Comparison of ENCODE assay signal across 8 mouse cellular contexts in the genomic region with DNA sequence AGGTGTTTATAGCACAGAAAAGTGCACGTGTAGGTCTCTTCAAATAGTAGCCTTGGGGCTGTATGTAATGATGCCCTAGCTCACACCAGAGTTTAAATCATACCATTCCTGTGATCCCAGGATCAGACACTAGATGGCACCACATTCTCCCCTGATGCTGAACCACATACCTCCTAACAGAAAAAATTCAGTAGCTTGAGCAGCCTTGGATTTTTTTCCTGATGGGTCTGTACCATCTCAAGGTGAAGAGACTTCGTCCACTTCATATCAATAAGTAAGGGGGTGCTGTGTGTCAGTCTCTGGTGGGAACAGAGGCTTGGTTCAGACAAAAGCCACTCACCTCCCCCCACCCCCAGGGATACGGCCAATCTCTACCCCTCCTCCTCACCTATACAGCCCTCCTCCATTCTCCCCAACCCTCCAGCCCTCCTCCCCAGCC. TPM values are rescaled to one million over a fixed set of nuclear protein-coding genes. Genes with fewer than 3 reads are reported as not detected.
DNase-seq lines count a peak whose midpoint lies in the region; ATAC-seq and TF ChIP-seq lines count a peak whose summit lies in the region.

No protein-coding gene starts in this region.

- no peak overlapping the region for H3K4me3 ChIP-seq in forebrain, embryonic 13.5 days
- H3K4me3 ChIP-seq in hindbrain, embryonic 13.5 days: no peak overlapping the region
- H3K4me3 ChIP-seq in lung, embryonic 15.5 days: no peak overlapping the region

- CTCF ChIA-PET in Patski (lab: Charles Lee): interaction anchor here (0.7 to 3.1 kb wide), 28 partner anchors 9 to 695 kb away, joined by 3 to 21 read pairs (median 5); no protein-coding TSS in a partner anchor

- peaks cover 3% of the 10 kb centered on the region; the same call in 1 of the 2 replicates for H3K4me1 ChIP-seq in forebrain, embryonic 13.5 days
- H3K4me1 ChIP-seq in hindbrain, embryonic 13.5 days (replicated peaks): no peaks in the 10 kb centered on the region; the same call in 1 of the 2 replicates
- peaks cover 6% of the 10 kb centered on the region for H3K4me1 ChIP-seq in lung, embryonic 15.5 days

- no peak for ATAC-seq in Patski
- peak; percentile 60 for ATAC-seq in cerebellum, adult (ENCODE audit: insufficient number of reproducible peaks, low FRiP score, low TSS enrichment)
- peak; percentile 86 for ATAC-seq in forebrain, embryonic 13.5 days
- peak; percentile 73 for ATAC-seq in hindbrain, embryonic 13.5 days (ENCODE audit: low FRiP score)
- peak; percentile 47 for ATAC-seq in lung, embryonic 15.5 days (ENCODE audit: borderline replicate concordance, extremely low read depth, low FRiP score, low TSS enrichment)

- no peaks in the 10 kb centered on the region for H3K9me3 ChIP-seq in forebrain, embryonic 13.5 days (replicated peaks)
- no peaks in the 10 kb centered on the region for H3K9me3 ChIP-seq in hindbrain, embryonic 13.5 days
- H3K9me3 ChIP-seq in lung, embryonic 15.5 days: no peaks in the 10 kb centered on the region

- DNase-seq in Patski (ENCODE audit: low read depth, low spot score): no peak
- DNase-seq in layer of hippocampus, adult 9-10 months (ENCODE audit: low spot score): peak; percentile 91
- peak; percentile 86 for DNase-seq in retina, postnatal 1 day
- peak; percentile 68 to 76 for DNase-seq in urinary bladder, postnatal 36 days (ENCODE audit: low spot score in 2 of 2)

- no peak overlapping the region for H3K9ac ChIP-seq in forebrain, embryonic 13.5 days
- H3K9ac ChIP-seq in hindbrain, embryonic 13.5 days: no peak overlapping the region
- H3K9ac ChIP-seq in lung, embryonic 15.5 days: no peak overlapping the region

- in situ Hi-C loops in Patski (cut with MboI; ENCODE audit: low pct_unique_long_range_greater_than_20kb): loop anchor here (5.0 kb wide), 1 partner anchor 117 kb away; no protein-coding TSS in a partner anchor

- no peak overlapping the region for H3K4me2 ChIP-seq in forebrain, embryonic 13.5 days
- no peak overlapping the region for H3K4me2 ChIP-seq in hindbrain, embryonic 13.5 days
- no peak overlapping the region for H3K4me2 ChIP-seq in lung, embryonic 15.5 days

- WGBS in forebrain, embryonic 13.5 days: 18% methylated on average over 3 of the region's 3 CpGs
- WGBS in hindbrain, embryonic 13.5 days: 27% methylated on average over 3 of the region's 3 CpGs
- 19% methylated on average over 3 of the region's 3 CpGs for WGBS in lung, embryonic 15.5 days

- no peaks in the 10 kb centered on the region for H3K27me3 ChIP-seq in Patski
- no peaks in the 10 kb centered on the region for H3K27me3 ChIP-seq in forebrain, embryonic 13.5 days
- H3K27me3 ChIP-seq in hindbrain, embryonic 13.5 days: no peaks in the 10 kb centered on the region
- no peaks in the 10 kb centered on the region for H3K27me3 ChIP-seq in lung, embryonic 15.5 days

- no peak overlapping the region for H3K27ac ChIP-seq in forebrain, embryonic 13.5 days
- H3K27ac ChIP-seq in hindbrain, embryonic 13.5 days: no peak overlapping the region
- H3K27ac ChIP-seq in lung, embryonic 15.5 days: no peak overlapping the region

- POLR2A ChIA-PET in Patski (lab: Charles Lee): interaction anchor here (0.6 to 1.6 kb wide), 3 partner anchors 75 to 115 kb away, joined by 3 to 11 read pairs (median 3); no protein-coding TSS in a partner anchor

- H3K36me3 ChIP-seq in forebrain, embryonic 13.5 days (ENCODE audit: poor library complexity, severe bottlenecking): no peaks in the 10 kb centered on the region
- H3K36me3 ChIP-seq in hindbrain, embryonic 13.5 days: no peaks in the 10 kb centered on the region
- H3K36me3 ChIP-seq in lung, embryonic 15.5 days: no peaks in the 10 kb centered on the region

- peak; percentile 75 for TF ChIP-seq CTCF in Patski (IDR thresholded peaks at IDR 0.05)

RNA-seq across cellular contexts. Expression of gene Ckap4, which starts 18.3 kb away (rescaled TPM):
- polyA plus RNA-seq in Patski (2021): 62.4 TPM
- 36.4 and 39.0 TPM in 2 replicates for polyA plus RNA-seq in forebrain, embryonic 13.5 days (2015; fragmentation: Nextera tagmentation; extraction: Ambion mirVana)
- 56.4 and 59.9 TPM in 2 replicates for polyA plus RNA-seq in hindbrain, embryonic 13.5 days (2015; fragmentation: Nextera tagmentation; extraction: Ambion mirVana)
- polyA plus RNA-seq in lung, embryonic 15.5 days (2015; fragmentation: Nextera tagmentation; extraction: Ambion mirVana): 141 and 144 TPM in 2 replicates
